ENCODE assay signal across 22 mouse cellular contexts in the genomic region with DNA sequence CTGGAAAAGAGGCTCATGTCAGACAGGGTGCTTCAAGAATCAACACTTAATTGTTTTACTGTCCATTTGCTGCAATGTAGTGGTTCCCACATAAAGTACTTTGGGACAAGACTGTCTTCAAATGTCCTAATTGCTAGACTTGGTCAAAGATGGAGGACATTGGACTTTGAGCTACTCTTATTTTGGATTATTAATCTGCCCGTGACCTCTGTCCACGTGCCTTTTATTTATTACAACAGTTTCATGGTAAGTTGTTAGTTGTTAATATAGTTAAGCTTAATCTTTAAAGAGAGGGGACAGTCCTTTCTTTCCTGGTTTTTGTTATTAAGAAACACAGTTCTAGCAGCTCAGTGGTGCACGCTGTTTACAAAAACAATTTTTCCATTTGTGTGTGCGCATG. TPM values are rescaled to one million over a fixed set of nuclear protein-coding genes. Genes with fewer than 3 reads are reported as not detected.
DNase-seq lines count a peak whose midpoint lies in the region; ATAC-seq and TF ChIP-seq lines count a peak whose summit lies in the region.
"Had no signal": no experiment of that assay in that cellular context is flagged by ENCODE, and none has a peak within 500 bp of the region (broad histone marks: within the 10 kb centered on the region; RNA-seq: fewer than 3 reads in every experiment).

No protein-coding gene starts in this region.

- no peaks in the 10 kb centered on the region for H3K4me1 ChIP-seq in kidney, adult 2 months (ENCODE audit: control insufficient read depth, insufficient read depth, low read length)
- H3K4me1 ChIP-seq in kidney, embryonic 15.5 days = no peaks in the 10 kb centered on the region

- no peak overlapping the region for H3K4me3 ChIP-seq in kidney, adult 2 months (ENCODE audit: insufficient read depth, low read depth, low read length)
- H3K4me3 ChIP-seq in kidney, embryonic 15.5 days (replicated peaks) = no peak overlapping the region

- H3K27ac ChIP-seq in kidney, adult 2 months (ENCODE audit: insufficient read depth, low read depth, low read length) = no peak overlapping the region; the same call in 1 of the 2 replicates
- no peak overlapping the region for H3K27ac ChIP-seq in kidney, embryonic 15.5 days

- H3K9me3 ChIP-seq in kidney, embryonic 15.5 days (replicated peaks) = no peaks in the 10 kb centered on the region
- H3K9me3 ChIP-seq: G1E had no signal

- no peak for ATAC-seq in kidney, embryonic 15.5 days (replicated peaks; ENCODE audit: low FRiP score)
- ATAC-seq: activated CD4-positive, CD25-positive, alpha-beta regulatory T cell, adult 4 months; CD4-positive, CD25-positive, alpha-beta regulatory T cell, adult 4 months; Patski had no signal

- DNase-seq in heart, adult 11 months = peak; percentile 35
- DNase-seq in heart, postnatal 4 days = no peak
- peak; percentile 58 for DNase-seq in kidney, adult 2 months
- DNase-seq in kidney, postnatal 25 days = no peak
- peak; percentile 72 for DNase-seq in kidney, adult 9 months
- DNase-seq: adrenal gland, adult 2 months; adrenal gland, adult 8-10 months; adrenal gland, postnatal 10 days; adrenal gland, postnatal 14 days; adrenal gland, postnatal 25 days; adrenal gland, postnatal 36 days; B cell, adult 2 months; cerebellum, adult 11 months; cerebellum, adult 11-12 months; cerebellum, adult 18-20 months had no signal

- no peaks in the 10 kb centered on the region for H3K36me3 ChIP-seq in kidney, adult 2 months (ENCODE audit: control insufficient read depth, insufficient read depth, low read length)
- no peaks in the 10 kb centered on the region for H3K36me3 ChIP-seq in kidney, embryonic 15.5 days
- H3K36me3 ChIP-seq: G1E had no signal

- WGBS in kidney, adult 2 months = 68% methylated on average over 4 of the region's 4 CpGs
- 92% methylated on average over 4 of the region's 4 CpGs for WGBS in kidney, embryonic 15.5 days

- no peak for TF ChIP-seq POLR2A in kidney, adult 2 months (IDR thresholded peaks at IDR 0.05; ENCODE audit: low read depth, low read length)

- no peak overlapping the region for H3K4me2 ChIP-seq in kidney, embryonic 15.5 days

- no peaks in the 10 kb centered on the region for H3K27me3 ChIP-seq in kidney, adult 2 months (replicated peaks; ENCODE audit: control insufficient read depth, insufficient read depth, low read length)
- H3K27me3 ChIP-seq in kidney, embryonic 15.5 days = no peaks in the 10 kb centered on the region
- H3K27me3 ChIP-seq: CH12.LX had no signal

- no peak for TF ChIP-seq CTCF in kidney, adult 2 months (conservative IDR thresholded peaks at IDR 0.05; ENCODE audit: insufficient read depth, insufficient read length, low read depth, low read length)

- no peak overlapping the region for H3K9ac ChIP-seq in kidney, embryonic 15.5 days

RNA-seq across cellular contexts. Expression of a gene that starts 27.4 kb away (rescaled TPM):
- 10 to 100 TPM; 13.3 to 15.0 TPM for total RNA-seq in heart, postnatal 4 days (2021)
- polyA plus RNA-seq in kidney, adult 2 months (2012; rRNA removed) = 188 and 195 TPM in 2 replicates
- 12.6 and 14.1 TPM in 2 replicates for polyA plus RNA-seq in kidney, embryonic 15.5 days (2015; fragmentation: Nextera tagmentation; extraction: Ambion mirVana)

RNA-seq across cellular contexts. Expression of a gene that starts 59.8 kb away (rescaled TPM):
- total RNA-seq in heart, postnatal 4 days (2021) = 1 to 10 TPM in 1 of 2 experiments, under 1 TPM in 1; 0.32 to 1.6 TPM
- polyA plus RNA-seq in kidney, adult 2 months (2012; rRNA removed) = 5.4 and 5.8 TPM in 2 replicates
- polyA plus RNA-seq in kidney, embryonic 15.5 days (2015; fragmentation: Nextera tagmentation; extraction: Ambion mirVana) = 1.3 and 1.6 TPM in 2 replicates
- total RNA-seq: MEL had no signal
- polyA plus RNA-seq: G1E had no signal

Comparison
In these comparisons a context has a peak if more than half of its experiments do, and no peak if none do; other contexts are left out.
1. DNase-seq: peak in heart, adult 11 months (single experiment), kidney, adult 2 months (single experiment) and kidney, adult 9 months (single experiment); none in heart, postnatal 4 days (single experiment) and kidney, postnatal 25 days (0 of 2).
2. RNA of a gene that starts 27.4 kb away (polyA plus RNA-seq): 188 to 195 TPM in kidney, adult 2 months; 12.6 to 14.1 TPM in kidney, embryonic 15.5 days; every median in the first group is over 10 times any median in the second.